Mouse (Mus musculus) liver, embryonic 14.5 days (tissue): ENCODE measurements around the gene Yju2. TPM values are rescaled to one million over a fixed set of nuclear protein-coding genes. Genes with fewer than 3 reads are reported as not detected.

Source experiments
- ATAC-seq: fragments of 200-750 bp; cut with Nextera tagmentation; 2 replicates; pipeline ENCODE4 v1.8.0; 2017; ENCODE audit warnings: moderate number of reproducible peaks, mild to moderate bottlenecking, moderate library complexity; ENCODE audit not compliant: insufficient read depth
- DNase-seq, 3 experiments: peaks; one replicate each; pipeline ENCODE4 v3.0.0-alpha.2; 2012 to 2013; ENCODE audit warnings: low read depth in 3 of 3, low spot score in 3 of 3
- H3K27ac ChIP-seq: fragments of 300-500 bp; sonication (generic); 2 replicates; pipeline ENCODE4 v1.5.1; 2014; ENCODE audit warnings: moderate library complexity, mild to moderate bottlenecking, control low read depth, inconsistent platforms
- H3K27me3 ChIP-seq: fragments of 300-500 bp; sonication (generic); 2 replicates; pipeline ENCODE4 v1.6.1; 2014; ENCODE audit warnings: mild to moderate bottlenecking, low read length, moderate library complexity; ENCODE audit not compliant: control insufficient read depth, insufficient read depth
- H3K36me3 ChIP-seq: fragments of 300-500 bp; sonication (generic); replicated peaks from 2 replicates; pipeline ENCODE4 v1.6.1; 2014; ENCODE audit warnings: low read depth; ENCODE audit not compliant: control insufficient read depth, insufficient read depth
- H3K4me1 ChIP-seq, 2 experiments: fragments of 200-500 bp in 1 of 2; fragments of 300-500 bp in 1 of 2; sonication (generic) in 1 of 2; replicated peaks; 2 replicates each; pipeline ENCODE4 v1.6.1; 2012 to 2014; ENCODE audit warnings: antibody characterized with exemption in 1 of 2, inconsistent platforms in 1 of 2, low read length in 1 of 2; ENCODE audit not compliant: control insufficient read depth in 2 of 2, insufficient read depth in 2 of 2
- H3K4me2 ChIP-seq: fragments of 300-500 bp; sonication (generic); 2 replicates; pipeline ENCODE4 v1.6.1; 2014; ENCODE audit warnings: low read depth, mild to moderate bottlenecking, control low read depth, moderate library complexity
- H3K4me3 ChIP-seq, 2 experiments: fragments of 200-500 bp in 1 of 2; fragments of 300-500 bp in 1 of 2; sonication (generic) in 1 of 2; 2 replicates each; pipeline ENCODE4 v1.5.1; 2012 to 2014; ENCODE audit warnings: low read depth in 2 of 2, low read length in 2 of 2, mild to moderate bottlenecking in 2 of 2, control low read depth in 1 of 2, inconsistent platforms in 1 of 2, moderate library complexity in 1 of 2; ENCODE audit not compliant: insufficient read depth in 1 of 2
- H3K9ac ChIP-seq: fragments of 300-500 bp; sonication (generic); replicated peaks from 2 replicates; pipeline ENCODE4 v1.6.1; 2014; ENCODE audit warnings: mild to moderate bottlenecking, control low read depth, moderate library complexity
- H3K9me3 ChIP-seq: fragments of 300-500 bp; sonication (generic); 2 replicates; pipeline ENCODE4 v1.6.1; 2016; ENCODE audit warnings: low read length, mixed read lengths; ENCODE audit not compliant: control insufficient read depth
- CTCF ChIP-seq: IDR thresholded peaks from 2 replicates; pipeline ENCODE4 v1.5.1; 2016; ENCODE audit warnings: antibody characterized with exemption, low read depth, control low read depth
- EP300 ChIP-seq: IDR thresholded peaks from 2 replicates; pipeline ENCODE4 v1.6.1; 2016; ENCODE audit warnings: antibody characterized with exemption, low read depth
- WGBS: fragments of 180-500 bp; shearing (Covaris S2); extraction: QIAGEN DNeasy Blood & Tissue Kit; methylation state at CpG from one replicate; pipeline ENCODE4 v1.1.7; 2014; ENCODE audit not compliant: insufficient replicate concordance; 5-methylcytosine and 5-hydroxymethylcytosine counted together
- polyA plus RNA-seq, 2 experiments: library from polyadenylated mRNA; depleted of rRNA in 1 of 2; stranded (reverse) in 1 of 2; unstranded in 1 of 2; fragments of >200 nt; fragmentation: Nextera tagmentation in 1 of 2; extraction: Ambion mirVana in 1 of 2; gene quantifications; 2 replicates each; pipeline versions ENCODE4 v1.2.1 to v1.2.3; 2012 to 2014

Yju2 gene
- polyA plus RNA-seq, 2 experiments, result 5.1 to 5.2 TPM

GRCm38 (mm10) chr17:55960791-55961190 lies 1.9 kb downstream of the Yju2 start:
- Histone ChIP-seq H3K4me2 (no peak overlapping the region), H3K9ac (no peak overlapping the region), H3K4me1 (peaks cover 6 to 20% of the 10 kb centered on the region in 2 experiments), H3K27ac (no peak overlapping the region), H3K27me3 (no peaks in the 10 kb centered on the region), H3K4me3 (no peak overlapping the region), H3K9me3 (no peaks in the 10 kb centered on the region), H3K36me3 (no peaks in the 10 kb centered on the region; the same call in none of the 2 replicates)
- no peak for TF ChIP-seq CTCF
- no peak for TF ChIP-seq EP300
- ATAC-seq (no peak), DNase-seq (no peak)

GRCm38 (mm10) chr17:55961631-55962030 lies 2.7 kb downstream of the Yju2 start:
- TF ChIP-seq EP300 (no peak), CTCF (no peak)
- 84% methylated on average over 7 of the region's 7 CpGs for WGBS
- H3K4me3 ChIP-seq, result no peak overlapping the region
- H3K27me3 ChIP-seq, result no peaks in the 10 kb centered on the region
- H3K36me3 ChIP-seq, result peaks cover 2% of the 10 kb centered on the region
- DNase-seq, result no peak
- no peaks in the 10 kb centered on the region for H3K9me3 ChIP-seq
- no peak overlapping the region for H3K4me2 ChIP-seq
- no peak overlapping the region for H3K27ac ChIP-seq
- H3K4me1 ChIP-seq, result peaks cover 6 to 15% of the 10 kb centered on the region in 2 experiments
- H3K9ac ChIP-seq, result no peak overlapping the region
- ATAC-seq, result no peak

GRCm38 (mm10) chr17:55963171-55963570 lies 4.3 kb downstream of the Yju2 start:
- Histone ChIP-seq H3K9me3 (no peaks in the 10 kb centered on the region), H3K9ac (no peak overlapping the region), H3K4me3 (no peak overlapping the region), H3K27ac (no peak overlapping the region), H3K27me3 (no peaks in the 10 kb centered on the region), H3K4me2 (peak overlapping the region; percentile 15; the same call in 1 of the 2 replicates), H3K36me3 (peaks cover 3% of the 10 kb centered on the region), H3K4me1 (peaks cover 6 to 14% of the 10 kb centered on the region in 2 experiments)
- ATAC-seq (no peak), DNase-seq (no peak)
- TF ChIP-seq CTCF (no peak), EP300 (no peak)
- WGBS, result 74% methylated on average over 14 of the region's 14 CpGs

GRCm38 (mm10) chr17:55964496-55964895 lies 5.6 kb downstream of the Yju2 start:
- no peak for ATAC-seq
- H3K36me3 ChIP-seq, result peaks cover 3% of the 10 kb centered on the region

GRCm38 (mm10) chr17:55964996-55965395 lies 6.1 kb downstream of the Yju2 start:
- no peak for DNase-seq
- Histone ChIP-seq H3K4me1 (peaks cover 3 to 4% of the 10 kb centered on the region in 2 experiments), H3K27me3 (peaks cover 5% of the 10 kb centered on the region), H3K27ac (no peak overlapping the region), H3K4me2 (no peak overlapping the region), H3K36me3 (peaks cover 3% of the 10 kb centered on the region), H3K9me3 (no peaks in the 10 kb centered on the region), H3K4me3 (no peak overlapping the region), H3K9ac (no peak overlapping the region)
- WGBS, result 70% methylated on average over 9 of the region's 9 CpGs
- TF ChIP-seq EP300, result no peak
- no peak; the same call in 1 of the 2 replicates for TF ChIP-seq CTCF
- no peak for ATAC-seq

More at GRCm38 (mm10) chr17:55964496-55964895, 5.6 kb downstream of the Yju2 start:
- TF ChIP-seq EP300 (no peak), CTCF (no peak)
- H3K4me3 ChIP-seq, result no peak overlapping the region
- H3K27me3 ChIP-seq, result peaks cover under 1% of the 10 kb centered on the region
- no peak overlapping the region for H3K27ac ChIP-seq
- no peaks in the 10 kb centered on the region for H3K9me3 ChIP-seq
- WGBS, result 91% methylated on average over 10 of the region's 10 CpGs
- peaks cover 6 to 9% of the 10 kb centered on the region in 2 experiments for H3K4me1 ChIP-seq
- no peak overlapping the region for H3K9ac ChIP-seq
- no peak overlapping the region for H3K4me2 ChIP-seq
- DNase-seq, result no peak
